ENCODE assay signal across 18 mouse cellular contexts in the genomic region with DNA sequence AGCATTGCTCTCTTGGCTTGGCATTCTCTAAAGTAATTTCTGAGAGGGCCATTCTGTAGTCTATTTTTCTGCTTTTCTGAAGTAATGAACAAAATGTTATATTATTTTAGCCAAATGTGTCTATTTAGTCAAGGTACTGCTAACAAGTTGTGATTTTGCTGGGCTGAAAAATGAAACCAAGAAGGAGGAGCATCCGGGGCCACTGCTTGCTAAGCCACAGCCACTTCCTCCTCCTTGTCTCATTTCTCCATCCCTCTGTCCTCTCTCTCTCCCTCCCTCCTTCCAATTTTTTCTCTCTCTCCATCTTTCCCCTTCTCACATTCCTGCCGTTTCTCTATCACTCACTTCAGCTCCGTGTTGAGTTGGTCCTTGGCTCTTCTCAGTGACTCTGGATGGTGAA.
"Had no signal": no experiment of that assay in that cellular context is flagged by ENCODE, and none has a peak within 500 bp of the region (broad histone marks: within the 10 kb centered on the region; RNA-seq: fewer than 3 reads in every experiment).

No protein-coding gene starts in this region.

- H3K27ac ChIP-seq: kidney, postnatal 0 days; limb, embryonic 12.5 days; liver, embryonic 15.5 days; macrophage; midbrain, embryonic 15.5 days; neural tube, embryonic 13.5 days; stomach, embryonic 15.5 days had no signal

- H3K27me3 ChIP-seq: limb, embryonic 12.5 days; liver, embryonic 15.5 days; midbrain, embryonic 15.5 days; neural tube, embryonic 13.5 days; stomach, embryonic 15.5 days had no signal

- H3K4me2 ChIP-seq: limb, embryonic 12.5 days; liver, embryonic 15.5 days; lung, embryonic 14.5 days; midbrain, embryonic 11.5 days; midbrain, embryonic 15.5 days; neural tube, embryonic 13.5 days; stomach, embryonic 15.5 days had no signal

- H3K9ac ChIP-seq: limb, embryonic 12.5 days; liver, embryonic 15.5 days; lung, embryonic 14.5 days; midbrain, embryonic 15.5 days; neural tube, embryonic 13.5 days; stomach, embryonic 15.5 days had no signal

- H3K4me3 ChIP-seq: limb, embryonic 12.5 days; liver, embryonic 15.5 days; midbrain, embryonic 15.5 days; neural tube, embryonic 13.5 days; stomach, embryonic 15.5 days had no signal

- H3K36me3 ChIP-seq: limb, embryonic 12.5 days; midbrain, embryonic 15.5 days; neural tube, embryonic 13.5 days; stomach, embryonic 15.5 days had no signal

- H3K4me1 ChIP-seq: limb, embryonic 12.5 days; liver, embryonic 15.5 days; midbrain, embryonic 15.5 days; neural tube, embryonic 13.5 days; stomach, embryonic 15.5 days had no signal

- DNase-seq: kidney, adult 11 months; kidney, adult 9 months; kidney, postnatal 4 days; liver; lung, embryonic 14.5 days; lung, postnatal 14 days; retina, postnatal 1 day; right cerebral cortex, postnatal 4 days; spleen, adult 18-20 months; thymus, postnatal 36 days had no signal

- ATAC-seq: midbrain, embryonic 15.5 days had no signal

- H3K9me3 ChIP-seq: limb, embryonic 12.5 days; liver, embryonic 15.5 days; midbrain, embryonic 15.5 days; neural tube, embryonic 13.5 days; stomach, embryonic 15.5 days had no signal
